Mouse (Mus musculus) adrenal gland, postnatal 10 days (tissue): ENCODE data around the gene Ppp6r3. TPM values are rescaled to one million over a fixed set of nuclear protein-coding genes. Genes with fewer than 3 reads are reported as not detected.
"Not testable (repeated sequence)": the region's sequence is repeated elsewhere in the genome, so short reads cannot be mapped to it uniquely, and the experiment has no call there.

Source experiments
- DNase-seq: peaks from one replicate; pipeline ENCODE4 v3.0.0; 2021; ENCODE audit warnings: mixed read lengths
- total RNA-seq, 2 experiments: library from RNA; stranded (reverse); gene quantifications; 2 replicates each; pipeline ENCODE4 v1.2.3; 2021

The Ppp6r3 gene
- total RNA-seq, 2 experiments from 2014 or later = 87.1 to 99.7 TPM

DNA sequence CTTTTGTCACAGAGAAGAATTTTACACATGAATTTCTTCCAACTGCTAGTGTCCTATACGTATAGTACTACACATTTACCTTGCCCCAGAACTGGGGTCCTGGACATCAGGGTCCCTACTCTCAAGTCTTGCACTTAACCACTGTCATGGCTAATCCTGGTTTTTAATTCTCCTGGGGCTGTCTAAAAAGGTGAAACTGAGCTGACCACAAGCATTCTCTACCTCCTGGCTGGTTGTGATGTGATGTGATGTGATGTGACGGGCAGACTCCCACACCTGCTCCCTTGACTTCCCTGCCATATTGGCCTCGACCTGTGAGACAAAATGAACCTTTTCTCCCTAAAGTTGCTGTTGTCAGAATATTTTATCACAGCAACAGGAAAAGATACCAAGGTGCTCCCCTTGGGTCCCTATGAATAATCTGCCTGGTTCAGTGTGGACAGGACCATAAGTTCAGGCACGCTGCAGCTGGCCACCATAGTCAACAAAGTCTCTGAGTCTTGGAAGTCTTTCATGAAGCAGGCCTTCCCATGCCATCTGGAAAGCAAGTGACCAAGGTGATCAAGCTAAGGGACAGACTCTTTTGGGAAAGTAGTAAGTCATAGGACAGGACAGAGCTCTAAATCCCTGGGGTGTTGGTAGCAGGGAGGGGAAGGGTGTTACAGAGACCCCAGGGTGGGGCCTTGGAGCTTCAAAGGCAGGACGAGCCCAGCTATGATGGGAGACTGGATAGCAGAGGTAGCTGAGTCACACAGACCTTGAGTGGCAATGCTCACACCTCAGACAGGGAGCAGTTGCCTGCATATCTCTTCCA is 1.1 kb upstream of the Ppp6r3 start:
- no peak for DNase-seq

GRCm38 (mm10) chr19:3575276-3575631 is 295 bp downstream of the Ppp6r3 start:
- peak; percentile 90 for DNase-seq

DNA sequence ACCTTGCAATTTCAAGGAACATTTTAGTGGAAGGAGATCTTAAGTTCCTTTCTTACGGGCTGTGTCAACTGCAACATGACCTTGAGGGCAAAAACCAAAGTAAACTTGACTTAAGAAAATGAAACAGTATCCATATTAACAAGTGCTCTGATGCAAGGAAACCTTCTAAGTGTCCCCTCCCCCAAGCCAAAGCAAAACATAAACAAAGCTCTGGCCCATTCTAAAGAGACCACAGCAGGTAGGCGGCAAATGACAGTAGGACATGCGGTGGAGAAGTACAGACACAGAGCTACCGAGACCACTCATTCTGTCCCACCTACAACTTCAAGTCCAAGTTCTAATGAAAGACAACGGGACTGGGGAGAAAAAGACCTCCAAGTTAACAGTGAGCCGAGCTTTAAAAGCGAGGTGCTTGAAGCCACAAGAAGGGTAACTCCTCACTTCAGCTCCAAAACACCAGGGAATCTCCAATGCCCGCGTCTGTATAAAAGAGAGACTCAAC is 905 bp downstream of the Ppp6r3 start:
- no peak for DNase-seq

GRCm38 (mm10) chr19:3564309-3564708 is 11.2 kb downstream of the Ppp6r3 start:
- DNase-seq = peak; percentile 55

DNA sequence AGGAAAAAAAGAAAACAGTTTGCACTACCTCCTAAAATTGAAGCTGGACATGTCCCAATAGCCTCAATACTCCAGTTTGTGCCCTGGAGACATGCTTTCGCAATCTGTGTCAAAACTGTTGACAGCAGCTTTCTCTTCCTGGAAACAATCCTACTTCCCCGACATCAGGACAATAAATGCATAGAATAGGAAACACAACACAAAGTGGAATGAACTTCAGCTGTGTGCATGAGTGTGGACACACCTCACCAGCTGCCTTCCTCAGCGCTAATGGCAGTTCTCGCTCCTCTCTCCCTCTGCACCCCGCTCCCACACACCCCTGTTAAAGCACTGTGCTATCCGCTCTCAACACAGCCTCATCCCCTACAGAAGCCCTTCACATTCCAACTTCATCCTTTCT is 12.8 kb downstream of the Ppp6r3 start:
- peak; percentile 44 for DNase-seq

DNA sequence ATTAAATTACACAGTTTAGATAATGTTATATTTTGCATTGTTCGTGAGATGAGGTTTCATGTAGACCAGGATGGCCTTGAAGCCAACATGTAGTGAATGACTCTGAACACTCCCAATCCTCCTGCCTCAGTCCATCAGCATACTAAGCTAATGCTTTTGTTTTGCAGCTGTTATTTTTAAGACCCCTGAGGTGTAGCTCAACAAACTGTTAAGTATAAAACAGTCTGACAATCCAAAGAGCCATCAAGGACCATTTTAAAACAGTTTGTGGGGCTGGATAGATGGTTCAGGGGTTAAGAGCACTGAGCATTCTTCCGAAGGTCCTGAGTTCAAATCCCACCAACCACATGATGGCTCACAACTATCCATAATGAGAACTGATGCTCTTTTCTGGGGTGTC is 13.3 kb downstream of the Ppp6r3 start:
- DNase-seq = no peak

GRCm38 (mm10) chr19:3556169-3556827 is 19.3 kb downstream of the Ppp6r3 start:
- no peak for DNase-seq

DNA sequence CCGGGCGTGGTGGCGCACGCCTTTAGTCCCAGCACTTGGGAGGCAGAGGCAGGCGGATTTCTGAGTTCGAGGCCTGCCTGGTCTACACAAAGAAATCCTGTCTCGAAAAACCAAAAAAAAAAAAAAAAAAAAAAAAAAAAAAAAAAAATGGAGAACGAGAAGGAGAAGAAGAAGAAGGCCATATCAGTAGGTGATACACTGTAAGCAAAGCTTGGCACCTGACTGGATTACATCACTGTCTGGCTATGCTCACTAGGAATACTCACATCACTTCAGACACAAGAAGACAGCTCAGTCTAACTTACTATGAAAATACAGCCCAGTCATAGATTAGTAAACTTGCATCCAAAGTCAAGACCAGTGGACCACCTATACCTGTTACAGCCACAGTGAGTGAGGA is 20.8 kb downstream of the Ppp6r3 start:
- no peak for DNase-seq

DNA sequence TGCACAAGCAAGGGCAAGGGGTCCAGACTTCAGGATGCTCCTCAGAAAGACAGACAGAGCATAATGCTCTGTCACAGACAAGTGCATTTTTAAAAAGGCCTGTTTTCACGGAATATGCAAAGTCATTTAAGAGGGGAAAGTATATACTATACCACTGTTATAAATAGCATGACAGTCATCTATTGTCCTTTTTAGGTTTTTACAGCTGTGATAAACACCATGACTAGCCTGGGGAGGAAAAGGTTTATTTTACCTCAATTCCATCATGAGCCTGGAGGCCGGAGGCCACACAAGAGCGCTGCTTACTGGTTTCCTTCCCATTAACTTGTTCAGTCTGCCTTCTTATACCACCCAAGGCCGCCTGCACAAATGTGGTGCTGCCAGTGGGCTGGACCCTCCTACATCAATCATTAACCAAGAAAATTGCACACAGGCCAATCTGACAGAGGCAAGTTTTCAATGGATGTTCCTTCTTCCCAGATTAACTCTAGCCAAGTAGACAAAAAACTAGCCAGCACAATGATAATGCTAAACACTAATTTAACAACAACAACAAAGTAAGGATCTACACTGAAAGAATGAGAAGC is 23.9 kb downstream of the Ppp6r3 start:
- DNase-seq = no peak

DNA sequence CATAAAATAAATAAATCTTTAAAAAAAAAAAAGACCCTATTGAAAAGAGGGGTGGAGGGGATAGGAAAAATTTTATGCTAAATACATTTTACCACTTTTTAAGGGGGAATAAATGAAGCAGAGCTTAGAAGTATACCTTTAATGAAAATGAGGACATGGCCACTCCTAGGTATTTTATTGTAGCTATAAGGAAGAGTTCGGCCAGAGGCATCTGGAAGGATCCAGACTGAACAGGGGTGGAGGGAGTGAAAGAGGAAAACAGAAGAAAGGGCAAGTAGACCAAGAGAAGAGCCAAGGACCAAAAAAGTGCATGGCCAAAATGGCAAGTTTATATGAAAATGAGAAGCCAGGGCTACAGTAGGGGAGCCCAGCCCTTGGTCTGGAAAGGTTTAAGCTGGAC is 25.4 kb downstream of the Ppp6r3 start:
- no peak for DNase-seq

GRCm38 (mm10) chr19:3549263-3549662 is 26.3 kb downstream of the Ppp6r3 start:
- no peak for DNase-seq

GRCm38 (mm10) chr19:3548311-3548710 is 27.2 kb downstream of the Ppp6r3 start:
- DNase-seq = no peak

- no peak for DNase-seq
These were observed 30.6 kb downstream of the Ppp6r3 start for GRCm38 (mm10) chr19:3544995-3545394.

DNA sequence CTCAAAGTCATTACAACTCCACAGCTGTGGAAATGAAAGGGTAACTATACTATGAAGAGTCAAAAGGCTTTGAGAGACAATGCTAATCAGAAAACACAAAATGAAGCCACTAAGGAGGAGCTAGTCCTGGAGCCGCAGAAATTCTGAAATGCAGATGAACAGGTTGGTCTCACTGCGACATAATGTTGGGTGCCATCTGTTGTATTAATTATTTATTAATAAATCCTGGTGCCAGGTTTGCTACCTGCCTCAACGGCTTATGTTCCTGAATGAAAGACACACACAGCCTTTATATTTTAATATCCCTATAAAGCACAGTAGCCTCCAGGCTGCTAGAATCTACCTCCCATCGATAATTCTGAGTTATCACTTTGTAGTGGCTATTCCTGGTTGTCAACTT is 33.0 kb downstream of the Ppp6r3 start:
- DNase-seq = no peak

GRCm38 (mm10) chr19:3540997-3541396 is 34.6 kb downstream of the Ppp6r3 start:
- no peak for DNase-seq

- DNase-seq = no peak
These were observed 35.3 kb downstream of the Ppp6r3 start for GRCm38 (mm10) chr19:3540254-3540653.

- DNase-seq = no peak
These were observed 36.1 kb downstream of the Ppp6r3 start for GRCm38 (mm10) chr19:3539456-3539855.

- DNase-seq = no peak
These were observed 37.9 kb downstream of the Ppp6r3 start for GRCm38 (mm10) chr19:3537658-3538057.

DNA sequence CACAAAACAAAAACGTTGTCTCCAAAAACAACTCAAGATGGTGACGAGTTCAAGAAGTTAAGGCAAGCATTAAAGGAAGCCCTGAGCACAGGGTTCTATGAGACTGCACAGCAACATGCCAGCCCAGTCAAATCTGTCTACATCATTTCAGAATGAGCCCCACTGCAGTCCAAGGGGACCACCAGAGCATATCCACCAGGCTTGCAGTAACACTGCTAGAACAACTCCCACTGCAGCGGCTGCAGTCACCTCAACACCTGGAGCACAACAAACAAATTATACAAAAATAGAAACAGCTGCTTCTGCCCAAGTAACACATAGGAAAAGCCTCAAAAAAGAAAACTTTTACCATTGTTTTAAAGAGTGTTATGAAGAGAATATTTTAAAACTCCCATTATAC is 40.6 kb downstream of the Ppp6r3 start:
- no peak for DNase-seq

GRCm38 (mm10) chr19:3533266-3533966 is 42.1 kb downstream of the Ppp6r3 start:
- not testable (repeated sequence) for DNase-seq

DNA sequence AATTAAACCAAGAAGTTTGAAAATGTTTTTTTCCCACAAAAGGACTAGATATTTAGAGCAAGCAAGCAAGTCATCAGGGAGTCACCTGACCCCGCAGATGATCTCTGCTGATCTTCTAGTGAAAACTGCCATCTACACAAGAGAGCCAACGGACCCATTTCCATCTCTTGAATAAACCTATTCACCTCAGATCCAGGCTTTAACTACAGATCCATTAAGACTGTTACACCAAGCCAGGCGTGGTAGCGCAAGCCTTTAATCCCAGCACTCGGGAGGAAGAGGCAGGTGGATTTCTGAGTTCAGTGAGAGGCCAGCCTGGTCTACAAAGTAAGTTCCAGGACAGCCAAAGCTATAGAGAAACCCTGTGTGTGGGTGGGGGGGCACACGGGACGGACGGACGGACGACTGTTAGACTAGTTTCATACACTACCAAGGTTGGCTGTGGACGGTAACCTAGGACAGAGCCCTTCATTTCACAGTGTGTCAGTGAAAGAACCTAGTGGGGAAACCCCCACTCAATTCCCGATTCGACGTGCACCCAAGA is 42.8 kb downstream of the Ppp6r3 start:
- DNase-seq = no peak

DNA sequence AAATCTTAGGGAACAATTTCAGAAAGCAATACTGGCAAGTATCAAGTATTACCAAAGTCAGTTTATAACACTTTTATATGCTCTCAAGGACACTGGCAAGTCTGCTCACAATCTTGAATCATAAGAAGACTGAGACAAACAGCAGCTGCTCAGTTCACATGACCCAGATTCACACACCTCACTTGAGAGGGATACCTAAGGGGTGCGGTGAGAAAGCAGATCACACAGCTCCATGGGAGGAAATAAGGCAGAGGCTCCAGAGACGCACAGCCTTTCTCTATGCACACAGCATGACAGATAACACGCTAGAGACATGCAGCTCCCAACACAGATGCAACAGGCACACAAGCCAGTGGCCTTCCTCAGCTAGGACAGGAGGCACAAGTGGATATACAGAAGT is 45.8 kb downstream of the Ppp6r3 start:
- no peak for DNase-seq
